Mouse (Mus musculus) lung, embryonic 15.5 days (tissue): ENCODE measurements around the gene Hoxa7. TPM values are rescaled to one million over a fixed set of nuclear protein-coding genes. Genes with fewer than 3 reads are reported as not detected.
A peak's percentile ranks its signal among the peaks of the same experiment; 100 is the strongest.

ENCODE experiments used
- ATAC-seq: fragments of 200-750 bp; cut with Nextera tagmentation; 2 replicates; pipeline ENCODE4 v1.8.0; 2017; ENCODE audit warnings: moderate number of reproducible peaks, borderline replicate concordance; ENCODE audit not compliant: low FRiP score, low TSS enrichment; ENCODE audit errors: extremely low read depth
- H3K27ac ChIP-seq: fragments of 300-500 bp; sonication (generic); 2 replicates; pipeline ENCODE4 v1.5.1; 2015; ENCODE audit warnings: moderate library complexity, mild to moderate bottlenecking, inconsistent platforms
- H3K27me3 ChIP-seq: fragments of 300-500 bp; sonication (generic); 2 replicates; pipeline ENCODE4 v1.6.1; 2015; ENCODE audit warnings: inconsistent platforms
- H3K36me3 ChIP-seq: fragments of 300-500 bp; sonication (generic); 2 replicates; pipeline ENCODE4 v1.6.1; 2015; ENCODE audit warnings: inconsistent platforms
- H3K4me1 ChIP-seq: fragments of 300-500 bp; sonication (generic); 2 replicates; pipeline ENCODE4 v1.6.1; 2015; ENCODE audit warnings: inconsistent platforms
- H3K4me2 ChIP-seq: fragments of 300-500 bp; sonication (generic); 2 replicates; pipeline ENCODE4 v1.6.1; 2015; ENCODE audit warnings: inconsistent platforms, mild to moderate bottlenecking, moderate library complexity
- H3K4me3 ChIP-seq: fragments of 300-500 bp; sonication (generic); 2 replicates; pipeline ENCODE4 v1.5.1; 2015; ENCODE audit warnings: mild to moderate bottlenecking, inconsistent platforms
- H3K9ac ChIP-seq: fragments of 300-500 bp; sonication (generic); 2 replicates; pipeline ENCODE4 v1.6.1; 2015; ENCODE audit warnings: inconsistent platforms
- H3K9me3 ChIP-seq: fragments of 300-500 bp; sonication (generic); 2 replicates; pipeline ENCODE4 v1.6.1; 2016; ENCODE audit warnings: inconsistent platforms
- WGBS: fragments of 180-500 bp; shearing (Covaris S2); methylation state at CpG from one replicate; pipeline ENCODE4 v1.1.7; 2015; 5-methylcytosine and 5-hydroxymethylcytosine counted together
- polyA plus RNA-seq: library from polyadenylated mRNA; unstranded; fragments of >200 nt; fragmentation: Nextera tagmentation; extraction: Ambion mirVana; gene quantifications from 2 replicates; pipeline ENCODE4 v1.2.1, GENCODE M21; 2015

Hoxa7 gene
- polyA plus RNA-seq, 1 experiment from 2014 or later: 5.5 TPM

GRCm38 (mm10) chr6:52262463-52263320, 41.0 kb upstream of the Hoxa7 start:
- no peak for ATAC-seq
- Histone ChIP-seq H3K27ac (no peak overlapping the region), H3K9ac (no peak overlapping the region), H3K4me3 (no peak overlapping the region), H3K27me3 (peaks cover 96% of the 10 kb centered on the region), H3K36me3 (no peaks in the 10 kb centered on the region), H3K9me3 (no peaks in the 10 kb centered on the region), H3K4me2 (no peak overlapping the region), H3K4me1 (peaks cover 13% of the 10 kb centered on the region)
- WGBS: 3% methylated on average over 24 of the region's 24 CpGs

GRCm38 (mm10) chr6:52261751-52262462, 40.3 kb upstream of the Hoxa7 start:
- H3K4me1 ChIP-seq: peaks cover 13% of the 10 kb centered on the region
- H3K4me2 ChIP-seq: no peak overlapping the region
- ATAC-seq: no peak
- H3K27ac ChIP-seq: no peak overlapping the region
- no peak overlapping the region for H3K4me3 ChIP-seq
- peaks cover 98% of the 10 kb centered on the region for H3K27me3 ChIP-seq
- no peaks in the 10 kb centered on the region for H3K36me3 ChIP-seq
- 5% methylated on average over 9 of the region's 9 CpGs for WGBS
- H3K9ac ChIP-seq: no peak overlapping the region
- H3K9me3 ChIP-seq: no peaks in the 10 kb centered on the region

GRCm38 (mm10) chr6:52260654-52261575, 39.3 kb upstream of the Hoxa7 start, which contains the start of gene Hoxa13:
Gene Hoxa13 (minus strand): TSS chr6:52260880.
- Histone ChIP-seq H3K4me3 (peak within 1 kb of the TSS; percentile 43), H3K36me3 (no peaks in the 10 kb centered on the region), H3K4me2 (peak within 1 kb of the TSS; percentile 82), H3K27me3 (peaks cover 96% of the 10 kb centered on the region), H3K27ac (no peak within 1 kb of the TSS), H3K4me1 (peaks cover 13% of the 10 kb centered on the region), H3K9ac (no peak within 1 kb of the TSS), H3K9me3 (no peaks in the 10 kb centered on the region)
- WGBS: under 1% methylated on average over 24 of the region's 72 CpGs
- peak; percentile 65 for ATAC-seq

GRCm38 (mm10) chr6:52259811-52260261, 38.2 kb upstream of the Hoxa7 start:
- peak overlapping the region; percentile 43 for H3K4me3 ChIP-seq
- peaks cover 94% of the 10 kb centered on the region for H3K27me3 ChIP-seq
- H3K4me2 ChIP-seq: peak overlapping the region; percentile 82
- H3K9ac ChIP-seq: no peak overlapping the region
- no peaks in the 10 kb centered on the region for H3K36me3 ChIP-seq
- no peaks in the 10 kb centered on the region for H3K9me3 ChIP-seq
- peaks cover 13% of the 10 kb centered on the region for H3K4me1 ChIP-seq
- H3K27ac ChIP-seq: no peak overlapping the region
- WGBS: under 1% methylated on average over 30 of the region's 39 CpGs
- no peak for ATAC-seq

- H3K27me3 ChIP-seq: peaks cover 94% of the 10 kb centered on the region
- H3K9ac ChIP-seq: no peak overlapping the region
- no peak for ATAC-seq
- no peak overlapping the region for H3K27ac ChIP-seq
- H3K4me2 ChIP-seq: no peak overlapping the region
- WGBS: 2% methylated on average over 24 of the region's 25 CpGs
- H3K4me1 ChIP-seq: peaks cover 13% of the 10 kb centered on the region
- H3K9me3 ChIP-seq: no peaks in the 10 kb centered on the region
- H3K36me3 ChIP-seq: no peaks in the 10 kb centered on the region
- H3K4me3 ChIP-seq: no peak overlapping the region
Measured at GRCm38 (mm10) chr6:52259081-52259790, 37.6 kb upstream of the Hoxa7 start.

GRCm38 (mm10) chr6:52256956-52257355, 35.3 kb upstream of the Hoxa7 start:
- no peak overlapping the region for H3K9ac ChIP-seq
- no peaks in the 10 kb centered on the region for H3K9me3 ChIP-seq
- H3K27me3 ChIP-seq: peaks cover 94% of the 10 kb centered on the region
- H3K4me1 ChIP-seq: peaks cover 19% of the 10 kb centered on the region
- ATAC-seq: no peak
- H3K36me3 ChIP-seq: no peaks in the 10 kb centered on the region
- H3K4me2 ChIP-seq: no peak overlapping the region
- no peak overlapping the region for H3K4me3 ChIP-seq
- H3K27ac ChIP-seq: no peak overlapping the region
- under 1% methylated on average over 6 of the region's 6 CpGs for WGBS

- Histone ChIP-seq H3K9ac (no peak overlapping the region), H3K4me1 (peaks cover 9% of the 10 kb centered on the region), H3K9me3 (no peaks in the 10 kb centered on the region), H3K4me2 (0 out of 2 replicates have a peak overlapping the region, but pooled peaks have one; percentile 2), H3K27me3 (peaks cover 94% of the 10 kb centered on the region), H3K27ac (no peak overlapping the region), H3K4me3 (no peak overlapping the region), H3K36me3 (no peaks in the 10 kb centered on the region)
- peak; percentile 23; the same call in 1 of the 2 replicates for ATAC-seq
- 1% methylated on average over 59 of the region's 59 CpGs for WGBS
Measured at GRCm38 (mm10) chr6:52253511-52254500, 32.2 kb upstream of the Hoxa7 start.

- 2% methylated on average over 35 of the region's 35 CpGs for WGBS
- ATAC-seq: no peak
- no peak overlapping the region for H3K4me2 ChIP-seq
Measured at GRCm38 (mm10) chr6:52252775-52253376, 31.2 kb upstream of the Hoxa7 start.

GRCm38 (mm10) chr6:52252016-52252774, 30.5 kb upstream of the Hoxa7 start:
- no peaks in the 10 kb centered on the region for H3K36me3 ChIP-seq
- no peak overlapping the region for H3K27ac ChIP-seq
- H3K4me3 ChIP-seq: no peak overlapping the region
- no peak overlapping the region for H3K4me2 ChIP-seq
- no peak overlapping the region for H3K9ac ChIP-seq
- H3K4me1 ChIP-seq: peaks cover 10% of the 10 kb centered on the region
- ATAC-seq: no peak
- peaks cover 95% of the 10 kb centered on the region for H3K27me3 ChIP-seq
- WGBS: 3% methylated on average over 24 of the region's 24 CpGs
- no peaks in the 10 kb centered on the region for H3K9me3 ChIP-seq

More at GRCm38 (mm10) chr6:52252775-52253376, 31.2 kb upstream of the Hoxa7 start:
- H3K36me3 ChIP-seq: no peaks in the 10 kb centered on the region
- H3K4me3 ChIP-seq: no peak overlapping the region
- peaks cover 10% of the 10 kb centered on the region for H3K4me1 ChIP-seq
- H3K27me3 ChIP-seq: peaks cover 94% of the 10 kb centered on the region
- no peak overlapping the region for H3K9ac ChIP-seq
- H3K27ac ChIP-seq: no peak overlapping the region
- H3K9me3 ChIP-seq: no peaks in the 10 kb centered on the region
